Mouse (Mus musculus): ENCODE results near the gene Rapgef5. TPM values are rescaled to one million over a fixed set of nuclear protein-coding genes. Genes with fewer than 3 reads are reported as not detected.

Rapgef5 gene
- polyA plus RNA-seq, 1 experiment from 2014 or later, result 15.3 TPM

GRCm38 (mm10) chr12:117808355-117809326 is 292.4 kb downstream of the Rapgef5 start:
- Histone ChIP-seq H3K27me3 (peaks cover 8% of the 10 kb centered on the region; the same call in 1 of the 2 replicates), H3K4me3 (no peak overlapping the region), H3K9ac (no peak overlapping the region), H3K27ac (no peak overlapping the region), H3K36me3 (no peaks in the 10 kb centered on the region), H3K4me1 (replicated peaks) (no peaks in the 10 kb centered on the region), H3K4me2 (peak overlapping the region; percentile 39; the same call in 1 of the 2 replicates), H3K9me3 (replicated peaks) (no peaks in the 10 kb centered on the region)
- WGBS, result 54% methylated on average over 17 of the region's 17 CpGs
- ATAC-seq (replicated peaks; ENCODE audit: insufficient number of reproducible peaks, insufficient read depth, low FRiP score, low read depth), result no peak

Data from heart, embryonic 15.5 days (tissue).